Mouse (Mus musculus) kidney, postnatal 0 days (tissue): ENCODE results near the gene Rhobtb3. TPM values are rescaled to one million over a fixed set of nuclear protein-coding genes. Genes with fewer than 3 reads are reported as not detected.

Experiments used
- ATAC-seq: fragments of 200-750 bp; cut with Nextera tagmentation; replicated peaks from 2 replicates; pipeline ENCODE4 v1.8.0; 2017; ENCODE audit warnings: low read depth, moderate number of reproducible peaks, moderate TSS enrichment, moderate library complexity; ENCODE audit not compliant: low FRiP score
- DNase-seq: peaks from one replicate; pipeline ENCODE4 v3.0.0-alpha.2; 2016; ENCODE audit warnings: low spot score
- H3K27ac ChIP-seq: fragments of 300-500 bp; sonication (generic); 2 replicates; pipeline ENCODE4 v1.5.1; 2014; ENCODE audit warnings: mild to moderate bottlenecking
- H3K27me3 ChIP-seq: fragments of 300-500 bp; sonication (generic); 2 replicates; pipeline ENCODE4 v1.6.1; 2014; ENCODE audit warnings: low read length, mixed read lengths; ENCODE audit not compliant: insufficient read depth
- H3K36me3 ChIP-seq: fragments of 300-500 bp; sonication (generic); 2 replicates; pipeline ENCODE4 v1.6.1; 2014; ENCODE audit warnings: low read length, mixed read lengths; ENCODE audit not compliant: insufficient read depth
- H3K4me1 ChIP-seq: fragments of 300-500 bp; sonication (generic); replicated peaks from 2 replicates; pipeline ENCODE4 v1.6.1; 2014; ENCODE audit warnings: antibody characterized with exemption, low read length, mixed read lengths; ENCODE audit not compliant: insufficient read depth
- H3K4me2 ChIP-seq: fragments of 300-500 bp; sonication (generic); 2 replicates; pipeline ENCODE4 v1.6.1; 2014; ENCODE audit warnings: mild to moderate bottlenecking, low read length, moderate library complexity, mixed read lengths
- H3K4me3 ChIP-seq: fragments of 300-500 bp; sonication (generic); replicated peaks from 2 replicates; pipeline ENCODE4 v1.5.1; 2014; ENCODE audit warnings: low read depth, low read length
- H3K9ac ChIP-seq: fragments of 300-500 bp; sonication (generic); 2 replicates; pipeline ENCODE4 v1.6.1; 2014; ENCODE audit warnings: low read depth, low read length
- H3K9me3 ChIP-seq: fragments of 300-500 bp; sonication (generic); replicated peaks from 2 replicates; pipeline ENCODE4 v1.6.1; 2016; ENCODE audit warnings: low read length, inconsistent platforms, mixed read lengths
- CTCF ChIP-seq: IDR thresholded peaks from 2 replicates; pipeline ENCODE4 v1.5.1; 2016; ENCODE audit warnings: antibody characterized with exemption, low read depth, mild to moderate bottlenecking, moderate library complexity
- WGBS: fragments of 180-500 bp; shearing (Covaris S2); extraction: QIAGEN DNeasy Blood & Tissue Kit; methylation state at CpG from one replicate; pipeline ENCODE4 v1.1.7; 2014; 5-methylcytosine and 5-hydroxymethylcytosine counted together
- polyA plus RNA-seq: library from polyadenylated mRNA; unstranded; fragments of >200 nt; fragmentation: Nextera tagmentation; extraction: Ambion mirVana; gene quantifications from 2 replicates; pipeline ENCODE4 v1.2.1, GENCODE M21; 2015

Rhobtb3 gene
- polyA plus RNA-seq, 1 experiment from 2014 or later: 27.6 TPM

GRCm38 (mm10) chr13:75942731-75943130 is 994 bp downstream of the Rhobtb3 start:
- peak overlapping the region; percentile 97 for H3K9ac ChIP-seq
- H3K9me3 ChIP-seq: no peaks in the 10 kb centered on the region
- peaks cover 4% of the 10 kb centered on the region; the same call in 1 of the 2 replicates for H3K4me1 ChIP-seq
- no peak for ATAC-seq
- H3K27me3 ChIP-seq: no peaks in the 10 kb centered on the region
- H3K27ac ChIP-seq: peak overlapping the region; percentile 99
- peak overlapping the region; percentile 86 for H3K4me3 ChIP-seq
- TF ChIP-seq CTCF: peak; percentile 28; the same call in 1 of the 2 replicates
- peaks cover 12% of the 10 kb centered on the region; the same call in 1 of the 2 replicates for H3K36me3 ChIP-seq
- H3K4me2 ChIP-seq: peak overlapping the region; percentile 63
- 1% methylated on average over 6 of the region's 6 CpGs for WGBS
- peak; percentile 53 for DNase-seq

- Histone ChIP-seq H3K4me3 (peak overlapping the region; percentile 5; the same call in 1 of the 2 replicates), H3K9ac (no peak overlapping the region), H3K4me1 (peaks cover 4% of the 10 kb centered on the region; the same call in 1 of the 2 replicates), H3K36me3 (peaks cover 14% of the 10 kb centered on the region; the same call in 1 of the 2 replicates), H3K27ac (no peak overlapping the region), H3K9me3 (no peaks in the 10 kb centered on the region), H3K27me3 (no peaks in the 10 kb centered on the region), H3K4me2 (peak overlapping the region; percentile 41)
- TF ChIP-seq CTCF: no peak
- 70% methylated on average over 5 of the region's 5 CpGs for WGBS
- no peak for DNase-seq
- no peak for ATAC-seq
Measured at GRCm38 (mm10) chr13:75941518-75942295, 2.0 kb downstream of the Rhobtb3 start.

GRCm38 (mm10) chr13:75940791-75941517 is 2.8 kb downstream of the Rhobtb3 start:
- Histone ChIP-seq H3K4me3 (0 out of 2 replicates have a peak overlapping the region, but pooled peaks have one; percentile 5), H3K4me1 (peaks cover 4% of the 10 kb centered on the region; the same call in 1 of the 2 replicates), H3K4me2 (peak overlapping the region; percentile 41), H3K27ac (no peak overlapping the region), H3K27me3 (no peaks in the 10 kb centered on the region), H3K36me3 (peaks cover 14% of the 10 kb centered on the region; the same call in 1 of the 2 replicates), H3K9me3 (no peaks in the 10 kb centered on the region), H3K9ac (no peak overlapping the region)
- WGBS: 51% methylated on average over 2 of the region's 2 CpGs
- no peak for ATAC-seq
- no peak for DNase-seq
- no peak for TF ChIP-seq CTCF

GRCm38 (mm10) chr13:75938866-75939265 is 4.9 kb downstream of the Rhobtb3 start:
- no peak overlapping the region for H3K27ac ChIP-seq
- WGBS: 89% methylated on average over 5 of the region's 5 CpGs
- no peaks in the 10 kb centered on the region for H3K27me3 ChIP-seq
- H3K4me2 ChIP-seq: no peak overlapping the region
- DNase-seq (no peak), ATAC-seq (no peak)
- H3K4me3 ChIP-seq: no peak overlapping the region
- 0 out of 2 replicates have a peak, but pooled peaks cover 4% of the 10 kb centered on the region for H3K4me1 ChIP-seq
- H3K9me3 ChIP-seq: no peaks in the 10 kb centered on the region
- no peak for TF ChIP-seq CTCF
- H3K9ac ChIP-seq: no peak overlapping the region
- H3K36me3 ChIP-seq: peaks cover 14% of the 10 kb centered on the region; the same call in 1 of the 2 replicates

GRCm38 (mm10) chr13:75933287-75933686 is 10.4 kb downstream of the Rhobtb3 start:
- Histone ChIP-seq H3K4me3 (no peak overlapping the region), H3K9ac (no peak overlapping the region), H3K4me1 (peaks cover 10% of the 10 kb centered on the region; the same call in 1 of the 2 replicates), H3K9me3 (no peaks in the 10 kb centered on the region), H3K4me2 (no peak overlapping the region), H3K27ac (no peak overlapping the region), H3K36me3 (0 out of 2 replicates have a peak, but pooled peaks cover 13% of the 10 kb centered on the region), H3K27me3 (no peaks in the 10 kb centered on the region)
- ATAC-seq: no peak
- TF ChIP-seq CTCF: no peak
- 97% methylated on average over 1 of the region's 1 CpGs for whole genome bisulfite sequencing
- no peak for DNase-seq

GRCm38 (mm10) chr13:75931073-75931472 is 12.7 kb downstream of the Rhobtb3 start:
- 2% methylated on average over 5 of the region's 5 CpGs for WGBS
- Histone ChIP-seq H3K9ac (no peak overlapping the region), H3K27ac (peak overlapping the region; percentile 2; the same call in 1 of the 2 replicates), H3K9me3 (no peaks in the 10 kb centered on the region), H3K36me3 (0 out of 2 replicates have a peak, but pooled peaks cover 5% of the 10 kb centered on the region), H3K27me3 (no peaks in the 10 kb centered on the region), H3K4me3 (no peak overlapping the region), H3K4me2 (no peak overlapping the region), H3K4me1 (peaks cover 10% of the 10 kb centered on the region; the same call in 1 of the 2 replicates)
- TF ChIP-seq CTCF: no peak; the same call in 1 of the 2 replicates
- ATAC-seq (peak; percentile 80), DNase-seq (peak; percentile 83)
